Mouse (Mus musculus): ENCODE measurements at regions not wholly inside any gene's neighbourhood (a gene's known extent, or its start where the extent isn't known, plus 50 kb on each side); places are given as distances from the start of the nearest gene placed in this dataset.

DNA sequence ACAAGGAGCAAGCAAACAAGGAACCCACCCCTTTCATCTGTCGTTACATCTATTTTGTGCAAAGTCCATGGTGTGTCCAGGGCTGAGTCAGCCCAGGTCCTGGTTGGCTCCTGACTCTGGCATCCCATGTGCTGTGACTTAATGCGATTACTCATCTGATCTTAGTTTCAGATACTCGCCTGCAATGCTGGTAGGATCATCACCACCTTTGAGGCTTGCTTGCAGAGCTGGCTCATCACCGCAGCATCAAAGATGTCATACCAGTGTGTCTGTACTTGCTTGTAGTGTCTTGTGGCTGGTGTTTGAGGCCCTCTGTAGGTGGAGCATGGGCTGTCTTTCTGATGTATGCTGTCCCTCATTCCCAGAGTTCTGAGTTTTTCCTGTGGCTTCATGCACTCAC lies 93.0 kb upstream of the Irf2bp2 start:
- Histone ChIP-seq H3K4me2 (no peak overlapping the region), H3K27ac (no peak overlapping the region), H3K9ac (no peak overlapping the region), H3K36me3 (no peaks in the 10 kb centered on the region), H3K9me3 (replicated peaks) (no peaks in the 10 kb centered on the region), H3K4me3 (replicated peaks) (no peak overlapping the region), H3K4me1 (replicated peaks) (no peaks in the 10 kb centered on the region; the same call in 1 of the 2 replicates), H3K27me3 (no peaks in the 10 kb centered on the region)
- DNase-seq (no peak), ATAC-seq (ENCODE audit: low read depth) (no peak)
- WGBS (ENCODE audit: insufficient replicate concordance), result 70% methylated on average over 4 of the region's 4 CpGs

DNA sequence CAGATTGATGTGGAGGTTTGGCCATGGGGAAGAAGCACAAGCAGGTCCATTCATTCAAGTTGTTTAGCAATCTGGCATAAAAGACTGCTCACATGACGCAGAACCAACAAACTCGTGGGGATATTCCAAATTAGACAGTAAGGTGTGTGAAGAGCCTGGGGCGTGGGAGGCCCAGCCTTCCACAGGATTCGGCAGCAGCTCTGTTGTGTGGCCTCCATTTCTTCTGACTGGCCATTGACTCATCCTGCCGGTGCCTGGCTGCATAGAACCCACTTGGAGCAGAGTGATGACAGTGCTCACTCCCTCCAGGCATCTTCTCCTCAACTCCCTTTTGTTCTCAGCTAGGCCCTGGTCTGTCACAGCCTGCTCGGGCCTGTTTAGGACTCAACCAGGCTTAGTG lies 91.6 kb upstream of the Irf2bp2 start:
- Histone ChIP-seq H3K27ac (no peak overlapping the region), H3K9me3 (replicated peaks) (no peaks in the 10 kb centered on the region), H3K4me2 (no peak overlapping the region), H3K4me1 (replicated peaks) (no peaks in the 10 kb centered on the region; the same call in 1 of the 2 replicates), H3K9ac (no peak overlapping the region), H3K36me3 (no peaks in the 10 kb centered on the region), H3K27me3 (no peaks in the 10 kb centered on the region), H3K4me3 (replicated peaks) (no peak overlapping the region)
- WGBS (ENCODE audit: insufficient replicate concordance), result 61% methylated on average over 6 of the region's 6 CpGs
- ATAC-seq (ENCODE audit: low read depth) (no peak), DNase-seq (no peak)

DNA sequence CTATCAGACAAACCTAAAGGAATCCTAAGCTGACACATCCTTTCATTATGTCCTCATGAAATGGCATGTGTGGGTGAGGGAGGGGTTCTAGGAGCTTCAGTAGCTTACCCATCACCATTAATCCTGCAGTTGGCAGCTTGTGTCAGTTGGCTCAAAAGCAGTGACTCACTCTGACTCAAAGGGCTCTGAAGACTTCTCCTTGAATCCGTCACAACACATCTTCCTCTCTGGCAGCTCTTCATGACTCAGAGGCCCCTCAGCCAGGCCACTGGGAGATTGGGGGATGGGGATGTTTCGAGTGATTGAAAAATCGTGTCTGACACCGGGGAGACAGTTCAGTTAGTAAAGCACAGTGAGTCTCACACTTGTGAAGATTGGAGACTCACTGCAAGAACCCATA lies 90.2 kb upstream of the Irf2bp2 start:
- Histone ChIP-seq H3K27me3 (no peaks in the 10 kb centered on the region), H3K9me3 (replicated peaks) (no peaks in the 10 kb centered on the region), H3K9ac (no peak overlapping the region), H3K4me2 (no peak overlapping the region), H3K4me1 (replicated peaks) (no peaks in the 10 kb centered on the region; the same call in 1 of the 2 replicates), H3K4me3 (replicated peaks) (no peak overlapping the region), H3K27ac (no peak overlapping the region), H3K36me3 (no peaks in the 10 kb centered on the region)
- WGBS (ENCODE audit: insufficient replicate concordance), result 26% methylated on average over 4 of the region's 4 CpGs
- ATAC-seq (ENCODE audit: low read depth) (no peak), DNase-seq (no peak)

DNA sequence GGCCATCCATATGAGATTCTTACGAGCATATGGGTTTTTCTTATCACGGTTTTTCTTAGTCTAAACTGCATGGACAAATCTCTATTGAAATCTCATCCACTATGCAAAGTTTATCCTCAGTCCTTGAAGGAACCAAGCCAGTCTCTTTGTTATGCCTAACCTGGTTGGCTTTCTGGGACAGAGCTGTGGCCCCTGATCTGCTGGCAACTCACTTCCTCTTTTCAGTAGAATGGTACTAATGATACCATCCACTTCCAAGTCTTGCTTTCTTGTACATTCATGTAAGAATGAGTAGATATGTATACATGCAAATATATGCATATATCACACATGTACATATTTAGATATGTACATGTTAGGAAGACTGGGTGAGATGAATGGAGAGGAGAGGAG lies 89.8 kb upstream of the Irf2bp2 start:
- Histone ChIP-seq H3K36me3 (no peaks in the 10 kb centered on the region), H3K27ac (no peak overlapping the region), H3K9ac (no peak overlapping the region), H3K4me1 (replicated peaks) (no peaks in the 10 kb centered on the region; the same call in 1 of the 2 replicates), H3K4me2 (no peak overlapping the region), H3K9me3 (replicated peaks) (no peaks in the 10 kb centered on the region), H3K4me3 (replicated peaks) (no peak overlapping the region), H3K27me3 (no peaks in the 10 kb centered on the region)
- no peak for DNase-seq
- WGBS (ENCODE audit: insufficient replicate concordance), result 54% methylated on average over 2 of the region's 2 CpGs
- ATAC-seq (ENCODE audit: low read depth), result no peak

DNA sequence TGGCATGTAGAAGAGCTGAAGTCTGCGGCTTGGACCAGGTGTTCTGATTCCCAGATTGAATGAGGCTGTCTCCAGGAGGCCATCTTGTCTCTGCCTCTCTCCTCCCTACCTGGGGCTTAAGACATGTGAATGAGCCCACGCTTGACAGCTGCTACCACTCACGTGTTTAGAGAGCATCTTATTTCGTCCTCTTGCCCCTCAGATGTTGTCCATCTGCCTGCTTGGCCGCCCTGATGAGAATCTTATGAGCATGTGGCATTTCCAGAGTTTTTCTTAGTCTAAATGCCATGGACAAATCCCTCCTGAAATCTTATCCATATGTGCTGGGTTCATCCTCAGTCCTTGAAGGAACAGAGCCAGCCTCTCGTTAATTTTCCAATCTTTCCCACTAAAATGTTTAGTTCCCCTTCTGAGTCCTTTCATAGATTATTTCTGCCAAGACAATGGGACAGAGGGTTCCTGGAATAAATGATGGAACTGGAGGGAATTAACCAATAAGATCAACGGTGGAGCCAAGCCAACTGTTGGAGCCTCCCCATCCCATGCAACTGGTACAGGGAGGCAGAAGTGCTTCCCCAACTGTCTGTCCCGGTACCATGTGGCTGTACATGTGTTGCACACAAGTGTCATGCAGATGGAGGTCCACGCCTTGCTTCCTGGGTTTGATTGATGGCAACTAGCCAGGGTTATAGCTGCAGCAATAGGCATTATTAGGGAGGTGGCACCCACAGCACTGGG lies 89.2 kb upstream of the Irf2bp2 start:
- no peak overlapping the region for H3K4me3 ChIP-seq (replicated peaks)
- no peak overlapping the region for H3K9ac ChIP-seq
- no peaks in the 10 kb centered on the region for H3K36me3 ChIP-seq
- H3K27me3 ChIP-seq, result no peaks in the 10 kb centered on the region
- H3K27ac ChIP-seq, result no peak overlapping the region
- no peaks in the 10 kb centered on the region for H3K9me3 ChIP-seq (replicated peaks)
- ATAC-seq (ENCODE audit: low read depth), result no peak
- 67% methylated on average over 9 of the region's 9 CpGs for WGBS (ENCODE audit: insufficient replicate concordance)
- H3K4me1 ChIP-seq (replicated peaks), result no peaks in the 10 kb centered on the region; the same call in 1 of the 2 replicates
- no peak for DNase-seq
- no peak overlapping the region for H3K4me2 ChIP-seq

DNA sequence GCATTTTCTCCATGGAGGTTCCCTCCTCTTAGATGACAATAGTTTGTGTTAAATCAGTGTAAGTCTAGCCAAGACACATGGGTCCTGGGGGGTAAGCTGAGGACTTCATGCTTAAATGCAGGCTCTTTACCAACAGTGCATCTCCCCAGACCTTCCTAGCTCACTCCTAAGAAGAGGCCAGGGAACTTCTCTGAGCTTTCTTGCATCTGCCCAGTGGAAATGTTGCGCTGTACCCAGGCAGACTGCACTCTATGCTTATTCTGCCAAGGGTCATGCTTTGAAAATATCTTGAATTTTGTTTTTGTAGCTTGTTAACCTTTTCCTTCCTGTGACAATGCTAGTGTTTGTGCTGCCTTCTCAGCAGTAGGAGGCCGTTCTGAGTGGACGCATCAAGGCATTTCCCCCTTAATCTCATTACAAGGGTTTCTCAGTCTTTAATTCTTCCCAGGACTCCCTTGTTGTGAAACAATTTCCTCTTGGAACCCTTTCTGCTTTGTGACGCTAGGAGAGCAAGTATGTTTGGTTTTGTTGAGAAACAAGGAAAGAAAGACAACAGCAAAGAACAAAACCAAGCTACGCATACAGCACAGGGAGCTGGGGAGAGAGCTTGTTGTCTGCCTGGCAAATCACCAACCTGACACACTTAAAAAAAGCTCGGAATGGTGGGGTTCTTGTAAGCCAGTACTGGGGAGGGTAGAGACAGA lies 88.3 kb upstream of the Irf2bp2 start:
- ATAC-seq (ENCODE audit: low read depth) (no peak), DNase-seq (no peak)
- Histone ChIP-seq H3K27ac (no peak overlapping the region), H3K27me3 (no peaks in the 10 kb centered on the region), H3K9me3 (replicated peaks) (no peaks in the 10 kb centered on the region), H3K36me3 (no peaks in the 10 kb centered on the region), H3K4me1 (replicated peaks) (no peaks in the 10 kb centered on the region; the same call in 1 of the 2 replicates), H3K9ac (no peak overlapping the region), H3K4me2 (no peak overlapping the region), H3K4me3 (replicated peaks) (no peak overlapping the region)
- 66% methylated on average over 6 of the region's 6 CpGs for WGBS (ENCODE audit: insufficient replicate concordance)

DNA sequence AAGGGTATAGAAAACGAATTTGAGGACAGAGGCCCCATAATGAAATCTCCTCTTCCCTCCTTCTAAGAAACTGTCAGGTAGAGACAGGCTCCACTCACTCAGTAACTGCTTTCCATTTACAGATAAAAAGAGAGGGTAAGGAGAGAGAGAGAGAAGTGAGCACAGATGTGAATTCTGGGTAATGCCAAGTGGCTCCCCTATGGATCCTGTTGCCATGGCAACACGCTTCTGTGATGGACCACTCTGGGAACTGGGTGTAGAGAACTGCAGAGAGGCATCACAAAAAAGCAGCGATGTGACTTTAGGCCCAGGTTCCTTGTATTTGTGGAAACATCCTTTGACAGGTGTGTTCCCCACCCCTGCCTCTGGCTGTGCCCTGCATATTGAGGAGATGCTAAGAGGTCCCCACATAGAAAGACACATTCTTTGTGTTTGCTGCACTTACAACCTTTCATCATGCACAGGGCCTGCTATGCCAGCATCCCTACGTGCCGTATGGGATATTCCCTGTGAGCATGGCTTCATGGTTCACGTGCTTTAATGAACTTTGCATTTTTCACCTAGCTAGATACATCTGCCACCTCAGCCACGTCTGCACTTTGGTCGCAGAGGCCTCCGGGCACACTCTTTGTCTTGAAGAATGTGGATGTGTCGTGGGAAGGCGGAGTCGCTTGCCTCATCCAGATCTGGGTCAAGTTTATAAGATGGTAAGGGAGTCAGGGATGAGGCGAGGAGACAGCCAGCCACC lies 84.4 kb upstream of the Irf2bp2 start:
- no peaks in the 10 kb centered on the region for H3K9me3 ChIP-seq (replicated peaks)
- ATAC-seq (ENCODE audit: low read depth), result no peak
- H3K9ac ChIP-seq, result no peak overlapping the region
- no peaks in the 10 kb centered on the region; the same call in 1 of the 2 replicates for H3K4me1 ChIP-seq (replicated peaks)
- no peak overlapping the region for H3K27ac ChIP-seq
- H3K27me3 ChIP-seq, result no peaks in the 10 kb centered on the region
- WGBS (ENCODE audit: insufficient replicate concordance), result 65% methylated on average over 13 of the region's 13 CpGs
- no peaks in the 10 kb centered on the region for H3K36me3 ChIP-seq
- DNase-seq, result no peak
- H3K4me2 ChIP-seq, result no peak overlapping the region
- H3K4me3 ChIP-seq (replicated peaks), result no peak overlapping the region

DNA sequence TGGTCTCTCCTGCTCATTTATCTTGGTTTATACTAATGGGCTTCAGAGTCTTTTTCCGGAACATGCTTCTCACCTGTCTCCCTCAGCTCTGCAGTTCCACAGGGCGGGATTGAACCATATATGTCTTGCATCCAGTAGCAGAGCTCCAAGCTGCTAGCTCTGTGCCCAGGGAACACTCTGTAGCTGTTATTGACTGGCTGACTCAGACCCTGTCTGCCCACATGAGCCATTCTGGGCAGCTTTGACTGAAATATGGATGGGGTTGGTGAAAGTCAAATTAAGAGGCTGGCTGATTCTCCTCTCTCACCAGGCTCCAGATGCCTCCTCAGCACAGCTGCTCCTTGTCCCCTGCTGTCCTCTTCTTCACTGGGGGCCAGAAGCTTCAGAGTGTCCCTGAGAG lies 81.4 kb upstream of the Irf2bp2 start:
- ATAC-seq (ENCODE audit: low read depth) (no peak), DNase-seq (no peak)
- no peak overlapping the region for H3K4me3 ChIP-seq (replicated peaks)
- H3K27ac ChIP-seq, result no peak overlapping the region
- no peaks in the 10 kb centered on the region for H3K9me3 ChIP-seq (replicated peaks)
- 76% methylated on average over 2 of the region's 2 CpGs for WGBS (ENCODE audit: insufficient replicate concordance)
- no peak overlapping the region for H3K9ac ChIP-seq
- H3K4me1 ChIP-seq (replicated peaks), result no peaks in the 10 kb centered on the region
- no peaks in the 10 kb centered on the region for H3K36me3 ChIP-seq
- no peak overlapping the region for H3K4me2 ChIP-seq
- H3K27me3 ChIP-seq, result no peaks in the 10 kb centered on the region

DNA sequence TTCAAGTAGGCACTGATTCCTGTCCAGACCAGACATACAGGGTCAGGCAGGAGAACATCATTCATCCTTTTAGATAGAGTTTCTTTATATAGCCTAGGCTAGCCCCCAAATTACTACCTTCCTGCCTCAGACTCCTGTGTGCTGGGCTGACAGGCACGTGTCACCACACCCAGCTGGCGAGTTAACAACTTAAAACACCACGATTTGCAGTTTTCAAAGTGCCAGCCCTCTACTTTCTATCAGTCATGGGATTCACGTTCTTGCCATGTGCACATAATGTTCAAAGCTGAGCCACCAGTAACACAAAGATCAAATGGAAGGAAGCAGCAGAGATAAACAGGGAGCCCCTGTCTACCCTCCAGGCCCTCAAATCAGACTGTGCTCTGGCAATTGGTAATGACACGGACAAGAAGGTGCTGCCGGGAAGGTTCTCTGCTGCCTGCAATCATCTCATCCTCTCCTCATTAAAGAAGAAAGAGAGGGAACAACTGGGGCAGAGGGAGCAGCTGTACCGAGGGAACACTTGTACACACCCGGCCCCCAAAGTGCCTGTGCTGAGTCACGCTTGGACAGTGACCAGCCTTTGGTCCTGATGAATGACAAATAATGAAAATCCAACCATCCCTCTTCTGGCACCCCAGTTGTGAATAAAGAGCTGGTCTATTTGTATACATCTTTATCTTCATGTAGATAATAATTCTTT lies 79.4 kb upstream of the Irf2bp2 start:
- Histone ChIP-seq H3K9me3 (replicated peaks) (no peaks in the 10 kb centered on the region), H3K4me2 (no peak overlapping the region), H3K4me1 (replicated peaks) (peaks cover 8% of the 10 kb centered on the region; the same call in 1 of the 2 replicates), H3K9ac (no peak overlapping the region), H3K4me3 (replicated peaks) (no peak overlapping the region), H3K27ac (no peak overlapping the region), H3K27me3 (no peaks in the 10 kb centered on the region), H3K36me3 (no peaks in the 10 kb centered on the region)
- DNase-seq, result no peak
- ATAC-seq (ENCODE audit: low read depth), result no peak
- 48% methylated on average over 9 of the region's 9 CpGs for WGBS (ENCODE audit: insufficient replicate concordance)

DNA sequence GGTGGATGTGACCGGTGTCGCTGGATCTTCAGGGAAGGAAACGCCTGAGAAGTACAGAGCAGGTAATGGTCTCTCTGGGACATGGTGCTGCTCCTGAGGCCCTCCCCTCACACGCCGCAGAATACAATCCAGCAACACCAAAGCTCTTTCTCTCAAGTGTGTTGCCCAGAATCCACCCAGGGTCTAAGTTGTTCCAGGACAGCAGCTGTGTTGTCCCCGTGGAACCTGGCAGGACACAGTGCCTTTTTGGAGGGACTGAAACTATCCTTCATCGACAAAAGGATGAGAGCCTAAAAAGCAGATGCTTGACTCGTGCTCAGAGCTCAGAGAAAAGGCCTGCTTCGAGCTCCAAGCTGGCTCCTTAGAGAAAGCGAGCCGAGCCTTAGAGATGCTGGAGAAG lies 77.8 kb upstream of the Irf2bp2 start:
- no peak overlapping the region for H3K4me3 ChIP-seq (replicated peaks)
- no peak for ATAC-seq (ENCODE audit: low read depth)
- 83% methylated on average over 11 of the region's 11 CpGs for WGBS (ENCODE audit: insufficient replicate concordance)

DNA sequence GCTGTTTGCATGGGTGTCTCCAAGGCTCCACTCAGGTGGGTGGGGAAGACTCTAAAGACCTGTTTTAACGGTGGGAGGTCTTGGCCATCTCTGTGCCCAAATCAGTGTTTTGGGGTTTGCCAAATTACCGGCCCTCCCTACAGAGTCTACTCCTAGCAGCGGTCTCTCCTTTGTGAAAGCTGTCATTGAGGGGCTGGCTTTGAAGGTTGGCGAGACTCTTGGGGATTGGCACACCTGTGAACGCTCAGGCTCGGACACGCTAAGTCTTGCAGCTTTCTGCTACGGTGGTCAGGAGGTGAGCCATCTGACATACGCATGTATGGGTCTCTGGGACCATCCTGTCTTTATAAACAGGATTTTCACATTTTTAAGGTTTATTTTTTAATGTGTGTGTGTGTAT lies 76.1 kb upstream of the Irf2bp2 start:
- ATAC-seq (ENCODE audit: low read depth) (no peak), DNase-seq (no peak)
- Histone ChIP-seq H3K9ac (no peak overlapping the region), H3K36me3 (no peaks in the 10 kb centered on the region), H3K4me1 (replicated peaks) (peaks cover 41% of the 10 kb centered on the region), H3K27me3 (no peaks in the 10 kb centered on the region), H3K4me3 (replicated peaks) (no peak overlapping the region), H3K27ac (no peak overlapping the region), H3K4me2 (no peak overlapping the region), H3K9me3 (replicated peaks) (no peaks in the 10 kb centered on the region)
- 88% methylated on average over 9 of the region's 9 CpGs for WGBS (ENCODE audit: insufficient replicate concordance)

More for the DNA sequence above, 77.8 kb upstream of the Irf2bp2 start:
- Histone ChIP-seq H3K4me2 (no peak overlapping the region), H3K27ac (no peak overlapping the region), H3K36me3 (no peaks in the 10 kb centered on the region), H3K4me1 (replicated peaks) (peaks cover 24% of the 10 kb centered on the region), H3K27me3 (no peaks in the 10 kb centered on the region), H3K9me3 (replicated peaks) (no peaks in the 10 kb centered on the region), H3K9ac (no peak overlapping the region)
- no peak for DNase-seq

Measured in liver, embryonic 13.5 days (tissue).